Mouse (Mus musculus): ENCODE results near the gene Phyh.
"Not testable (repeated sequence)": the region's sequence is repeated elsewhere in the genome, so short reads cannot be mapped to it uniquely, and the experiment has no call there.

Gene Phyh

GRCm38 (mm10) chr2:4922476-4923164 is 3.8 kb downstream of the Phyh start:
- no peak for TF ChIP-seq CTCF (conservative IDR thresholded peaks at IDR 0.05; ENCODE audit: low read length)
- no peak for TF ChIP-seq POU5F1 (IDR thresholded peaks at IDR 0.05; ENCODE audit: borderline replicate concordance, low read length)
- no peak for TF ChIP-seq NANOG (IDR thresholded peaks at IDR 0.05; ENCODE audit: borderline replicate concordance, low read length)

GRCm38 (mm10) chr2:4927391-4927790 is 8.6 kb downstream of the Phyh start:
- no peak for TF ChIP-seq CTCF (conservative IDR thresholded peaks at IDR 0.05; ENCODE audit: low read length)
- TF ChIP-seq NANOG (IDR thresholded peaks at IDR 0.05; ENCODE audit: borderline replicate concordance, low read length), result no peak
- TF ChIP-seq POU5F1 (IDR thresholded peaks at IDR 0.05; ENCODE audit: borderline replicate concordance, low read length), result no peak
- Histone ChIP-seq H3K4me3 (replicated peaks; ENCODE audit: low read length) (no peak overlapping the region), H3K27me3 (ENCODE audit: insufficient read depth, low read length) (no peaks in the 10 kb centered on the region), H3K36me3 (ENCODE audit: insufficient read depth, low read length) (peaks cover 73% of the 10 kb centered on the region), H3K9me3 (ENCODE audit: low read length) (peaks cover 12% of the 10 kb centered on the region), H3K4me1 (replicated peaks; ENCODE audit: low read depth, low read length) (no peaks in the 10 kb centered on the region; the same call in 1 of the 2 replicates)

More at GRCm38 (mm10) chr2:4922476-4923164, 3.8 kb downstream of the Phyh start:
- peaks cover 30% of the 10 kb centered on the region for H3K36me3 ChIP-seq (ENCODE audit: insufficient read depth, low read length)
- H3K9me3 ChIP-seq (ENCODE audit: low read length), result peaks cover 12% of the 10 kb centered on the region
- H3K4me1 ChIP-seq (replicated peaks; ENCODE audit: low read depth, low read length), result peaks cover 35% of the 10 kb centered on the region
- no peak overlapping the region for H3K4me3 ChIP-seq (replicated peaks; ENCODE audit: low read length)
- no peaks in the 10 kb centered on the region for H3K27me3 ChIP-seq (ENCODE audit: insufficient read depth, low read length)

GRCm38 (mm10) chr2:4929230-4929629 is 10.4 kb downstream of the Phyh start:
- H3K9me3 ChIP-seq (ENCODE audit: low read length), result peaks cover 12% of the 10 kb centered on the region
- no peaks in the 10 kb centered on the region for H3K4me1 ChIP-seq (replicated peaks; ENCODE audit: low read depth, low read length)
- TF ChIP-seq CTCF (conservative IDR thresholded peaks at IDR 0.05; ENCODE audit: low read length) (no peak), NANOG (IDR thresholded peaks at IDR 0.05; ENCODE audit: borderline replicate concordance, low read length) (no peak), POU5F1 (IDR thresholded peaks at IDR 0.05; ENCODE audit: borderline replicate concordance, low read length) (no peak)
- no peaks in the 10 kb centered on the region for H3K27me3 ChIP-seq (ENCODE audit: insufficient read depth, low read length)
- peaks cover 79% of the 10 kb centered on the region for H3K36me3 ChIP-seq (ENCODE audit: insufficient read depth, low read length)
- no peak overlapping the region for H3K4me3 ChIP-seq (replicated peaks; ENCODE audit: low read length)

- peaks cover 68% of the 10 kb centered on the region for H3K36me3 ChIP-seq (ENCODE audit: insufficient read depth, low read length)
- no peaks in the 10 kb centered on the region for H3K4me1 ChIP-seq (replicated peaks; ENCODE audit: low read depth, low read length)
Observed at GRCm38 (mm10) chr2:4934516-4934915, 15.7 kb downstream of the Phyh start.

GRCm38 (mm10) chr2:4937931-4938330 is 19.1 kb downstream of the Phyh start:
- no peak for TF ChIP-seq CTCF (conservative IDR thresholded peaks at IDR 0.05; ENCODE audit: low read length)
- no peak for TF ChIP-seq POU5F1 (IDR thresholded peaks at IDR 0.05; ENCODE audit: borderline replicate concordance, low read length)
- TF ChIP-seq NANOG (IDR thresholded peaks at IDR 0.05; ENCODE audit: borderline replicate concordance, low read length), result no peak
- Histone ChIP-seq H3K9me3 (ENCODE audit: low read length) (peaks cover 9% of the 10 kb centered on the region), H3K36me3 (ENCODE audit: insufficient read depth, low read length) (peaks cover 50% of the 10 kb centered on the region)

More at GRCm38 (mm10) chr2:4934516-4934915, 15.7 kb downstream of the Phyh start:
- TF ChIP-seq POU5F1 (IDR thresholded peaks at IDR 0.05; ENCODE audit: borderline replicate concordance, low read length) (no peak), NANOG (IDR thresholded peaks at IDR 0.05; ENCODE audit: borderline replicate concordance, low read length) (no peak), CTCF (conservative IDR thresholded peaks at IDR 0.05; ENCODE audit: low read length) (no peak)
- H3K9me3 ChIP-seq (ENCODE audit: low read length), result no peaks in the 10 kb centered on the region
- no peak overlapping the region for H3K4me3 ChIP-seq (replicated peaks; ENCODE audit: low read length)
- no peaks in the 10 kb centered on the region for H3K27me3 ChIP-seq (ENCODE audit: insufficient read depth, low read length)

DNA sequence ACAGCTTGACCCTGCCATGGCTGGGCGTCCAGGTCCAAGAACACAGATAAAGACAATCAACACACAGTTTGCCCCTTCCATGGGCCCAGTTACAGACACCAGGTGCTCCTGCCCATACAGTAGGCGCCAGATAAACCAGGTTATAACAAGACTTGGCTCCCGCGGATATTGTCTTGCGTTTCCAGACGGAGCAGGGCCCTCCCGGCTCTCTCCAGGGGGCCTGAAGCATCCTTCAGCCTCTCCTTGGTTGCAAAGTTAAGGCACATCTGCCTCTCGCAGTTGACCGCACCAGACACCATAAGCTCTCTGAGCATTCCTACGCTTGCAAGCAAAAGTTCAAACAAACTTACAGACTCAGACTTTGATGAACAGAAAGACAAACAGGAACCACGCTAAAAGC is 22.0 kb downstream of the Phyh start:
- Histone ChIP-seq H3K36me3 (ENCODE audit: insufficient read depth, low read length) (peaks cover 40% of the 10 kb centered on the region), H3K4me1 (replicated peaks; ENCODE audit: low read depth, low read length) (peaks cover 20% of the 10 kb centered on the region), H3K27me3 (ENCODE audit: insufficient read depth, low read length) (no peaks in the 10 kb centered on the region), H3K9me3 (ENCODE audit: low read length) (peaks cover 34% of the 10 kb centered on the region), H3K4me3 (replicated peaks; ENCODE audit: low read length) (no peak overlapping the region)
- TF ChIP-seq CTCF (conservative IDR thresholded peaks at IDR 0.05; ENCODE audit: low read length), result no peak
- no peak for TF ChIP-seq NANOG (IDR thresholded peaks at IDR 0.05; ENCODE audit: borderline replicate concordance, low read length)
- no peak for TF ChIP-seq POU5F1 (IDR thresholded peaks at IDR 0.05; ENCODE audit: borderline replicate concordance, low read length)

More at GRCm38 (mm10) chr2:4937931-4938330, 19.1 kb downstream of the Phyh start:
- Histone ChIP-seq H3K27me3 (ENCODE audit: insufficient read depth, low read length) (no peaks in the 10 kb centered on the region), H3K4me3 (replicated peaks; ENCODE audit: low read length) (no peak overlapping the region), H3K4me1 (replicated peaks; ENCODE audit: low read depth, low read length) (peaks cover 20% of the 10 kb centered on the region)

- H3K4me3 ChIP-seq (replicated peaks; ENCODE audit: low read length); H3K27me3 ChIP-seq (ENCODE audit: insufficient read depth, low read length); H3K4me1 ChIP-seq (replicated peaks; ENCODE audit: low read depth, low read length); H3K36me3 ChIP-seq (ENCODE audit: insufficient read depth, low read length): not testable (repeated sequence)
- peaks cover 68% of the 10 kb centered on the region for H3K9me3 ChIP-seq (ENCODE audit: low read length)
Observed at GRCm38 (mm10) chr2:4949691-4950090, 30.9 kb downstream of the Phyh start.

GRCm38 (mm10) chr2:4950986-4951385 is 32.2 kb downstream of the Phyh start:
- Histone ChIP-seq H3K36me3 (ENCODE audit: insufficient read depth, low read length) (no peaks in the 10 kb centered on the region; the same call in 1 of the 2 replicates), H3K27me3 (ENCODE audit: insufficient read depth, low read length) (no peaks in the 10 kb centered on the region), H3K4me1 (replicated peaks; ENCODE audit: low read depth, low read length) (no peaks in the 10 kb centered on the region), H3K9me3 (ENCODE audit: low read length) (peaks cover 72% of the 10 kb centered on the region), H3K4me3 (replicated peaks; ENCODE audit: low read length) (no peak overlapping the region)
- TF ChIP-seq POU5F1 (IDR thresholded peaks at IDR 0.05; ENCODE audit: borderline replicate concordance, low read length), result no peak
- TF ChIP-seq NANOG (IDR thresholded peaks at IDR 0.05; ENCODE audit: borderline replicate concordance, low read length), result no peak
- TF ChIP-seq CTCF (conservative IDR thresholded peaks at IDR 0.05; ENCODE audit: low read length), result no peak

Measured in E14TG2a.4 (cell line).